Mouse (Mus musculus): ENCODE data around the gene Trmt10a.

Gene Trmt10a

GRCm38 (mm10) chr3:138143315-138144059 is at the start of gene Trmt10a:
TSS of gene Trmt10a (plus strand) at chr3:138143448.
- DNase-seq, result peak; percentile 99

- no peak for DNase-seq
These were observed 47.9 kb upstream of the Trmt10a start for GRCm38 (mm10) chr3:138095301-138095700.

DNA sequence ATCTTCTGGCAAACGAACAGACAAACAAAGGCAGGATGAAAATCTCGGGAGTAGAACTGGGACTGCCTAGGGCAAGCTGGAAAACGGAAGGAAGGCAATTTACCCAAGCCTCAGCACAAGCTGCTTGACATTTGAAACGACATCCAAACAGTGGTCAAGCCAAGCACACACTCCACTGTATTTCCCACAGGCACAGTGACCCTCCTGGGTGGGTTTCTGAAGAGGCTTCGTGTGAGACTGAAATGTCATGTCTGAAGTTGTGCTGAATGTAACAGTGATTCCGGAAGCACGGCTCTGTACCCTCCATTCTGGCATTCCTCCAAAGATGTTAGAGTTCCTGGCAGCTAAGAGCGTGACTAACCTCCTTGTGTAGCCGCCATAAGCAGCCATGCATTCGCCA is 47.5 kb upstream of the Trmt10a start:
- peak; percentile 58 for DNase-seq

GRCm38 (mm10) chr3:138096263-138097028 is 46.8 kb upstream of the Trmt10a start:
- DNase-seq, result no peak

DNA sequence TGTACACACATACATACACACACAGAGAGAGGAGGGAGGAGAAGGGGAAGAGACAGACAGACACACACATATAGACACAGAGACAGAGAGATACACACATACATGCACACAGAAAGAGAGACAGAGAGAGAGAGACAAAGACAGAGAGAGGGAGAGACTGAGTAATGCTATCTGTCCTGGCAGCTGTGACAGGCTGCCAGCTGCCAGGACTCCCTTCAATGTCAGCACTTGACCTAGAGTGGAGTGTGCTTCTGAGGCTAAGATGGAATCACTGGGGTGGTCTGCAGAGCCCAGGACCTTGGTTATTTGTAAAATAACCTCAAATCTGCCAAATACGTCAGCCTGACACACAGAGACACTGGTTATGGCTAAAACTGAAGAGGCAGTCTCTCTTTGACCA is 45.5 kb upstream of the Trmt10a start:
- no peak for DNase-seq

DNA sequence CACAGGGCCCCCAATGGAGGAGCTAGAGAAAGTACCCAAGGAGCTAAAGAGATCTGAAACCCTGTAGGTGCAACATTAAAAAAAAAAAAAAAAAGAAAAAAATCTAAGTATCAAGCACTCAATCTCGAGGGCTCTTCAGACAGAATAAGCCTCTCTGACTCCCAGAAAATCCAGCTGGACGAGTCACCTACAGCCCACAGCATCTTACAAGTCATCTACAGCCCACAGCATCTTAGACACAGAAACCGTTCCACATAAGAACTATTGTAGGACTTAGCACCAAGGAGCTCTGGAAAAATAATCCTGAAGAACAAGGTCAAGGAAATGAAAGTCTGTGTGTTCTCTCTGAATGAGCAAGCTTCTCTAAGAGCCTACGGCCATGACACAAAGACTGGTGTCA is 41.3 kb upstream of the Trmt10a start:
- no peak for DNase-seq

- no peak for DNase-seq
These were observed 39.6 kb upstream of the Trmt10a start for GRCm38 (mm10) chr3:138103690-138104089.

GRCm38 (mm10) chr3:138105056-138105455 is 38.2 kb upstream of the Trmt10a start:
- DNase-seq, result no peak

- DNase-seq, result no peak
These were observed 36.4 kb upstream of the Trmt10a start for GRCm38 (mm10) chr3:138106887-138107286.

DNA sequence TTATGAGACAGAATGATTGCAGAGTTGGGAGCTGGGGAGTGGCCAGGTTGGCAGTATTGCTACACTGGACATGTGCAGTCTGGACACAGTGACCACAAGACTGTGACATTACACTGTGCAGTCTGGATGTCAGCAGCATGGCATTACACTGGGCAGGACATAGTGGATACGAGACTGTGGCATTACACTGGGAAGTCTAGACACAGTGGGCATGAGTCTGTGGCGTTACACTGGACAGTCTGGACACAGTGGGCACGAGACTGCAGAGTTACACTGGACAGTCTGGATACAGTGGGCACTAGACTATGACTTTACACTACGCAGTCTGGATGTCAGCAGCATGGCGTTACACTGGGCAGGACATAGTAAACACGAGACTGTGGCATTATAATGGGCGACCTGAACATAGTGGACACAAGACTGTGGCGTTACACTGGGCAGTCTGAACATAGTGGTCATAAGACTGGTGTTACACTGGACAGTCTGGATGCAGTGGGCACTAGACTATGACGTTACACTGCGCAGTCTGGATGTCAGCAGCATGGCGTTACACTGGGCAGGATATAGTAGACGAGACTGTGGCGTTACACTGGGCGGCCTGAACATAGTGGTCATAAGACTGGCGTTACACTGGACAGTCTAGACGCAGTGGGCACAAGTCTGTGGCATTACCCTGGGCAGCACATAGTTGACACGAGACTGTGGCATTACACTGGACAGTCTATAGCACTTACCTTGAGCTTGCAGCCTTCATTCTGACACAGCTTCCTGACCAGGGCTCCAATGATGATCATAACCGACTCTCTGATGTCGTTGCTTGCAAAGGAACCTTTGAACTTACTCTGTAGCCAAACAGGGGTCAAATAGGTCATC is 32.1 kb upstream of the Trmt10a start:
- DNase-seq, result no peak

GRCm38 (mm10) chr3:138114106-138114505 is 29.1 kb upstream of the Trmt10a start:
- DNase-seq, result no peak

- DNase-seq, result no peak
These were observed 26.4 kb upstream of the Trmt10a start for GRCm38 (mm10) chr3:138116871-138117270.

- DNase-seq, result no peak
These were observed 24.9 kb upstream of the Trmt10a start for GRCm38 (mm10) chr3:138118392-138118791.

- no peak for DNase-seq
These were observed 24.4 kb upstream of the Trmt10a start for GRCm38 (mm10) chr3:138118831-138119230.

- no peak for DNase-seq
These were observed 23.7 kb upstream of the Trmt10a start for GRCm38 (mm10) chr3:138119444-138120105.

GRCm38 (mm10) chr3:138121461-138121860 is 21.8 kb upstream of the Trmt10a start:
- no peak for DNase-seq

- no peak for DNase-seq
These were observed 19.4 kb upstream of the Trmt10a start for GRCm38 (mm10) chr3:138123842-138124241.

GRCm38 (mm10) chr3:138129110-138129509 is 14.1 kb upstream of the Trmt10a start:
- DNase-seq, result no peak

GRCm38 (mm10) chr3:138130692-138131091 is 12.6 kb upstream of the Trmt10a start:
- DNase-seq, result no peak

GRCm38 (mm10) chr3:138131168-138131567 is 12.1 kb upstream of the Trmt10a start:
- no peak for DNase-seq

GRCm38 (mm10) chr3:138133463-138133862 is 9.8 kb upstream of the Trmt10a start:
- DNase-seq, result no peak

- DNase-seq, result no peak
These were observed 9.3 kb upstream of the Trmt10a start for GRCm38 (mm10) chr3:138133916-138134315.

- DNase-seq, result no peak
These were observed 8.7 kb upstream of the Trmt10a start for GRCm38 (mm10) chr3:138134528-138134927.

Data from retina, postnatal 1 day (tissue).